In genomic region chr16:4876033-4876680, GRCm38 (mm10) we compare ENCODE assay signal across 10 mouse cellular contexts. TPM values are rescaled to one million over a fixed set of nuclear protein-coding genes. Genes with fewer than 3 reads are reported as not detected.
DNase-seq lines count a peak whose midpoint lies in the region; ATAC-seq lines count a peak whose summit lies in the region.
"Had no signal": no experiment of that assay in that cellular context is flagged by ENCODE, and none has a peak within 500 bp of the region (broad histone marks: within the 10 kb centered on the region; RNA-seq: fewer than 3 reads in every experiment).

No protein-coding gene starts in this region.

- no peaks in the 10 kb centered on the region for H3K9me3 ChIP-seq in heart, embryonic 12.5 days (replicated peaks)
- H3K9me3 ChIP-seq in lung, embryonic 16.5 days (ENCODE audit: control insufficient read depth, low read length) = no peaks in the 10 kb centered on the region
- H3K9me3 ChIP-seq: embryonic facial prominence, embryonic 15.5 days had no signal

- peaks cover 34% of the 10 kb centered on the region for H3K36me3 ChIP-seq in heart, embryonic 12.5 days
- H3K36me3 ChIP-seq in lung, embryonic 16.5 days (ENCODE audit: control insufficient read depth, insufficient read depth, low read length) = peaks cover 6% of the 10 kb centered on the region

- H3K4me2 ChIP-seq in heart, embryonic 12.5 days = no peak overlapping the region
- H3K4me2 ChIP-seq in lung, embryonic 16.5 days (ENCODE audit: low read depth, low read length) = peak overlapping the region; percentile 25; the same call in 1 of the 2 replicates
- H3K4me2 ChIP-seq: embryonic facial prominence, embryonic 15.5 days had no signal

- ATAC-seq in heart, embryonic 12.5 days (ENCODE audit: insufficient number of reproducible peaks, low FRiP score) = no peak
- ATAC-seq in lung, embryonic 16.5 days (ENCODE audit: low read depth) = no peak
- ATAC-seq in megakaryocyte progenitor cell, adult 5-6 weeks (replicated peaks; ENCODE audit: poor library complexity) = no peak

- peaks cover 49% of the 10 kb centered on the region for H3K4me1 ChIP-seq in heart, embryonic 12.5 days (replicated peaks)
- H3K4me1 ChIP-seq in lung, embryonic 16.5 days (replicated peaks; ENCODE audit: control insufficient read depth, insufficient read depth, low read length) = peaks cover 40% of the 10 kb centered on the region

- H3K4me3 ChIP-seq in heart, embryonic 12.5 days = no peak overlapping the region
- H3K4me3 ChIP-seq in lung, embryonic 16.5 days (ENCODE audit: low read length) = no peak overlapping the region
- H3K4me3 ChIP-seq: embryonic facial prominence, embryonic 15.5 days had no signal

- no peaks in the 10 kb centered on the region for H3K27me3 ChIP-seq in heart, embryonic 12.5 days (replicated peaks)
- no peaks in the 10 kb centered on the region for H3K27me3 ChIP-seq in lung, embryonic 16.5 days (ENCODE audit: control insufficient read depth, insufficient read depth, low read depth, low read length)
- H3K27me3 ChIP-seq: embryonic facial prominence, embryonic 15.5 days had no signal

- 69% methylated on average over 8 of the region's 8 CpGs for WGBS in heart, embryonic 12.5 days
- 55% methylated on average over 8 of the region's 8 CpGs for WGBS in lung, embryonic 16.5 days

- peak; percentile 56 to 71 for DNase-seq in heart, adult 18-20 months
- peak; percentile 49 for DNase-seq in NIH3T3 (ENCODE audit: low read depth)
- peak; percentile 47 to 81 for DNase-seq in cerebellum, postnatal 4 days (ENCODE audit: low spot score in 2 of 2)
- DNase-seq in layer of hippocampus, postnatal 10 days (ENCODE audit: low spot score in 2 of 2) = peak; percentile 72 to 80
- peak; percentile 75 for DNase-seq in urinary bladder, postnatal 14 days (ENCODE audit: low spot score)

- H3K27ac ChIP-seq in heart, embryonic 12.5 days (ENCODE audit: poor library complexity, severe bottlenecking) = no peak overlapping the region
- H3K27ac ChIP-seq in lung, embryonic 16.5 days (ENCODE audit: low read length) = peak overlapping the region; percentile 31
- H3K27ac ChIP-seq: embryonic facial prominence, embryonic 15.5 days had no signal

- no peak overlapping the region for H3K9ac ChIP-seq in heart, embryonic 12.5 days
- peak overlapping the region; percentile 17 for H3K9ac ChIP-seq in lung, embryonic 16.5 days (ENCODE audit: low read length)
- H3K9ac ChIP-seq: embryonic facial prominence, embryonic 15.5 days had no signal

RNA-seq across cellular contexts. Expression of gene Ubald1, which starts 4.0 kb away (rescaled TPM):
- 10 to 100 TPM; 14.3 to 19.7 TPM for total RNA-seq in heart, adult 18-20 months (2021)
- 26.8 and 27.1 TPM in 2 replicates for polyA plus RNA-seq in heart, embryonic 12.5 days (2016; fragmentation: Nextera tagmentation; extraction: Ambion mirVana)
- total RNA-seq in layer of hippocampus, postnatal 10 days (2021) = 10 to 100 TPM; 68.9 to 74.7 TPM
- 38.2 and 43.1 TPM in 2 replicates for polyA plus RNA-seq in lung, embryonic 16.5 days (2015; fragmentation: Nextera tagmentation; extraction: Ambion mirVana)
- 36.5 and 38.4 TPM in 2 replicates for total RNA-seq in megakaryocyte progenitor cell, adult 5-6 weeks (2015)
- 16.3 and 16.5 TPM in 2 replicates for total RNA-seq in megakaryocyte progenitor cell, adult 5-6 weeks (2017)

RNA-seq across cellular contexts. Expression of gene Mgrn1, which starts 9.9 kb away (rescaled TPM):
- total RNA-seq in heart, adult 18-20 months (2021) = 100 to 1,000 TPM; 165 to 167 TPM
- 114 and 116 TPM in 2 replicates for polyA plus RNA-seq in heart, embryonic 12.5 days (2016; fragmentation: Nextera tagmentation; extraction: Ambion mirVana)
- 100 to 1,000 TPM; 164 to 168 TPM for total RNA-seq in layer of hippocampus, postnatal 10 days (2021)
- polyA plus RNA-seq in lung, embryonic 16.5 days (2015; fragmentation: Nextera tagmentation; extraction: Ambion mirVana) = 97.9 and 99.3 TPM in 2 replicates
- total RNA-seq in megakaryocyte progenitor cell, adult 5-6 weeks (2015) = 20.5 and 23.2 TPM in 2 replicates
- total RNA-seq in megakaryocyte progenitor cell, adult 5-6 weeks (2017) = 12.6 and 18.2 TPM in 2 replicates

RNA-seq across cellular contexts. Expression of gene 4930562C15Rik, which starts 40.9 kb away (rescaled TPM):
- total RNA-seq in heart, adult 18-20 months (2021) = under 1 TPM in 1 of 2 experiments, not detected in 1; 0.51 TPM
- polyA plus RNA-seq in heart, embryonic 12.5 days (2016; fragmentation: Nextera tagmentation; extraction: Ambion mirVana) = 0.11 and 0.57 TPM in 2 replicates
- total RNA-seq in layer of hippocampus, postnatal 10 days (2021) = not detected
- polyA plus RNA-seq in lung, embryonic 16.5 days (2015; fragmentation: Nextera tagmentation; extraction: Ambion mirVana) = 0.62 and 1.4 TPM in 2 replicates
- total RNA-seq in megakaryocyte progenitor cell, adult 5-6 weeks (2015) = not detected in 2 replicates
- total RNA-seq in megakaryocyte progenitor cell, adult 5-6 weeks (2017) = not detected in 2 replicates
- total RNA-seq: layer of hippocampus, adult 8-10 months had no signal

Comparison
In these comparisons a context has a peak if more than half of its experiments do, and no peak if none do; other contexts are left out.
1. RNA of gene Mgrn1, which starts 9.9 kb away (total RNA-seq): 164 to 168 TPM in layer of hippocampus, postnatal 10 days and 165 to 167 TPM in heart, adult 18-20 months; 12.6 to 23.2 TPM in megakaryocyte progenitor cell, adult 5-6 weeks; every median in the first group is over 4 times any median in the second.
2. Peak in every context shown above with its lines, with median percentiles within 50 percentile points of each other: DNase-seq.